Mouse (Mus musculus): ENCODE data around the gene Fgfr2.

GRCm38 (mm10) chr7:132392233-132393013, 730.7 kb downstream of the Fgfr2 start:
- TF ChIP-seq CTCF (IDR thresholded peaks at IDR 0.05; ENCODE audit: borderline replicate concordance, extremely low read depth, insufficient read depth, insufficient read length), result no peak
- no peak for TF ChIP-seq POLR2A (IDR thresholded peaks at IDR 0.05; ENCODE audit: borderline replicate concordance, extremely low read depth, insufficient read depth, insufficient read length, poor library complexity, severe bottlenecking)

Data from brain, embryonic 14.5 days (tissue).